Mouse (Mus musculus) C2C12 (cell line): ENCODE measurements at regions not wholly inside any gene's neighbourhood (a gene's known extent, or its start where the extent isn't known, plus 50 kb on each side); places are given as distances from the start of the nearest gene placed in this dataset.

ENCODE experiments used
- CEBPB ChIP-seq: IDR thresholded peaks from one replicate; pipeline ENCODE4 v1.6.1; 2011; ENCODE audit warnings: low read depth, mild to moderate bottlenecking, control low read depth, moderate library complexity
- CTCF ChIP-seq: IDR thresholded peaks from one replicate; pipeline ENCODE4 v1.5.1; 2011; ENCODE audit not compliant: control insufficient read depth, insufficient read depth, insufficient read length
- FOSL1 ChIP-seq: IDR thresholded peaks from one replicate; pipeline ENCODE4 v1.8.0; 2011; ENCODE audit warnings: mild to moderate bottlenecking, low read length; ENCODE audit not compliant: poor library complexity, insufficient read depth, severe bottlenecking
- MAX ChIP-seq: IDR thresholded peaks from one replicate; pipeline ENCODE4 v1.6.1; 2011; ENCODE audit warnings: mild to moderate bottlenecking, control low read depth
- MYOD1 ChIP-seq: IDR thresholded peaks from one replicate; pipeline ENCODE4 v1.6.1; 2011; ENCODE audit warnings: low read depth; ENCODE audit not compliant: control insufficient read depth, insufficient read length
- MYOG ChIP-seq: IDR thresholded peaks from one replicate; pipeline ENCODE4 v1.6.1; 2011; ENCODE audit not compliant: control insufficient read depth, insufficient read length; ENCODE audit errors: extremely low read depth
- USF1 ChIP-seq: IDR thresholded peaks from one replicate; pipeline ENCODE4 v1.6.1; 2011; ENCODE audit warnings: low read depth, mild to moderate bottlenecking, control low read depth, moderate library complexity

GRCm38 (mm10) chr17:9168411-9168810 is 180.3 kb downstream of the 1700010I14Rik start:
- TF ChIP-seq CTCF (peak; percentile 83), FOSL1 (no peak), USF1 (peak; percentile 15), MAX (no peak), MYOG (no peak), CEBPB (no peak), MYOD1 (no peak)
